Mouse (Mus musculus): ENCODE results near the gene Lxn.

- TF ChIP-seq ZNF384 (IDR thresholded peaks at IDR 0.05; ENCODE audit: low read depth, low read length) = no peak
- no peak for TF ChIP-seq CHD2 (IDR thresholded peaks at IDR 0.05; ENCODE audit: low read depth, low read length)
- TF ChIP-seq ZC3H11A (IDR thresholded peaks at IDR 0.05; ENCODE audit: borderline replicate concordance, low read depth, low read length) = no peak
- no peak for TF ChIP-seq HCFC1 (IDR thresholded peaks at IDR 0.05; ENCODE audit: borderline replicate concordance, insufficient read depth, low read length)
Observed at GRCm38 (mm10) chr3:67434011-67434410, 29.7 kb downstream of the Lxn start.
